Mouse (Mus musculus) heart, embryonic 13.5 days (tissue): ENCODE measurements at regions not wholly inside any gene's neighbourhood (a gene's known extent, or its start where the extent isn't known, plus 50 kb on each side); places are given as distances from the start of the nearest gene placed in this dataset.

Experiments
- ATAC-seq: fragments of 200-750 bp; cut with Nextera tagmentation; 2 replicates; pipeline ENCODE4 v1.8.0; 2017; ENCODE audit warnings: moderate TSS enrichment; ENCODE audit not compliant: insufficient number of reproducible peaks, low FRiP score, low TSS enrichment; ENCODE audit errors: extremely low read depth
- H3K27ac ChIP-seq: fragments of 300-500 bp; sonication (generic); replicated peaks from 2 replicates; pipeline ENCODE4 v1.5.1; 2015; ENCODE audit warnings: moderate library complexity, mild to moderate bottlenecking, inconsistent platforms
- H3K27me3 ChIP-seq: fragments of 300-500 bp; sonication (generic); replicated peaks from 2 replicates; pipeline ENCODE4 v1.6.1; 2015; ENCODE audit warnings: mild to moderate bottlenecking, inconsistent platforms
- H3K36me3 ChIP-seq: fragments of 300-500 bp; sonication (generic); 2 replicates; pipeline ENCODE4 v1.6.1; 2015; ENCODE audit warnings: mild to moderate bottlenecking, inconsistent platforms
- H3K4me1 ChIP-seq: fragments of 300-500 bp; sonication (generic); 2 replicates; pipeline ENCODE4 v1.6.1; 2015; ENCODE audit warnings: inconsistent platforms
- H3K4me2 ChIP-seq: fragments of 300-500 bp; sonication (generic); 2 replicates; pipeline ENCODE4 v1.6.1; 2015; ENCODE audit warnings: inconsistent platforms, mild to moderate bottlenecking, moderate library complexity
- H3K4me3 ChIP-seq: fragments of 300-500 bp; sonication (generic); 2 replicates; pipeline ENCODE4 v1.5.1; 2015; ENCODE audit warnings: moderate library complexity, mild to moderate bottlenecking, inconsistent platforms
- H3K9ac ChIP-seq: fragments of 300-500 bp; sonication (generic); 2 replicates; pipeline ENCODE4 v1.6.1; 2015; ENCODE audit warnings: inconsistent platforms, mild to moderate bottlenecking, moderate library complexity
- H3K9me3 ChIP-seq: fragments of 300-500 bp; sonication (generic); 2 replicates; pipeline ENCODE4 v1.6.1; 2016; ENCODE audit warnings: inconsistent platforms
- WGBS: fragments of 180-500 bp; shearing (Covaris S2); methylation state at CpG from one replicate; pipeline ENCODE4 v1.1.7; 2015; ENCODE audit warnings: mixed read lengths; 5-methylcytosine and 5-hydroxymethylcytosine counted together

GRCm38 (mm10) chr8:127715097-127715496 lies 643.3 kb upstream of the Nrp1 start:
- Histone ChIP-seq H3K9ac (no peak overlapping the region), H3K27ac (no peak overlapping the region), H3K4me3 (no peak overlapping the region), H3K27me3 (no peaks in the 10 kb centered on the region), H3K4me1 (peaks cover 11% of the 10 kb centered on the region), H3K36me3 (no peaks in the 10 kb centered on the region), H3K4me2 (no peak overlapping the region), H3K9me3 (no peaks in the 10 kb centered on the region)
- WGBS: 70% methylated on average over 1 of the region's 1 CpGs
- no peak for ATAC-seq

GRCm38 (mm10) chr8:127717969-127718368 lies 640.4 kb upstream of the Nrp1 start:
- no peak overlapping the region for H3K4me3 ChIP-seq
- no peaks in the 10 kb centered on the region for H3K9me3 ChIP-seq
- no peak overlapping the region for H3K9ac ChIP-seq
- peaks cover 33% of the 10 kb centered on the region for H3K4me1 ChIP-seq
- H3K27me3 ChIP-seq: no peaks in the 10 kb centered on the region
- no peak overlapping the region for H3K27ac ChIP-seq
- no peak overlapping the region for H3K4me2 ChIP-seq
- no peaks in the 10 kb centered on the region for H3K36me3 ChIP-seq
- no peak for ATAC-seq

DNA sequence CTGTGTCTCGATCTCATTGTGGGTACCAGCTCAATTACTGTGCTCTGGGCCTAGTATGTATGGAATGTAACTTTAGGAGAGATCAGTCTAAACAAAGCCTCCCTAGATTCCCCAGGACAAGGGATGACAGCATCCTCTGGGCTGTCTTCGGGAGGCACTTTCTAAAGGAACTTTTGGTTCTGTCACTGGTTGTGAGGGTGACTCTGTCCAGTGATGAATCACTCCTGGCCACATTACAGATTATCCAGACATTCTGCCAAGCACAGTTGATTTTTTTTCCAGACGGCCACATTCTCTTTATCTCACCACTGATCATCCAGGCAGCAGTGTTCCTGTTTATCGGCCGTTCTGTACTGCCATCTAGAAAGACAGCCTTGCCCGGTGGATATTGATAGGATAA lies 638.5 kb upstream of the Nrp1 start:
- WGBS: 12% methylated on average over 6 of the region's 6 CpGs
- peaks cover 33% of the 10 kb centered on the region for H3K4me1 ChIP-seq
- H3K9ac ChIP-seq: no peak overlapping the region
- peak overlapping the region; percentile 67 for H3K4me2 ChIP-seq
- H3K9me3 ChIP-seq: no peaks in the 10 kb centered on the region
- no peaks in the 10 kb centered on the region for H3K27me3 ChIP-seq
- H3K4me3 ChIP-seq: 0 out of 2 replicates have a peak overlapping the region, but pooled peaks have one; percentile 29
- peak overlapping the region; percentile 77 for H3K27ac ChIP-seq
- no peaks in the 10 kb centered on the region for H3K36me3 ChIP-seq
- ATAC-seq: no peak

DNA sequence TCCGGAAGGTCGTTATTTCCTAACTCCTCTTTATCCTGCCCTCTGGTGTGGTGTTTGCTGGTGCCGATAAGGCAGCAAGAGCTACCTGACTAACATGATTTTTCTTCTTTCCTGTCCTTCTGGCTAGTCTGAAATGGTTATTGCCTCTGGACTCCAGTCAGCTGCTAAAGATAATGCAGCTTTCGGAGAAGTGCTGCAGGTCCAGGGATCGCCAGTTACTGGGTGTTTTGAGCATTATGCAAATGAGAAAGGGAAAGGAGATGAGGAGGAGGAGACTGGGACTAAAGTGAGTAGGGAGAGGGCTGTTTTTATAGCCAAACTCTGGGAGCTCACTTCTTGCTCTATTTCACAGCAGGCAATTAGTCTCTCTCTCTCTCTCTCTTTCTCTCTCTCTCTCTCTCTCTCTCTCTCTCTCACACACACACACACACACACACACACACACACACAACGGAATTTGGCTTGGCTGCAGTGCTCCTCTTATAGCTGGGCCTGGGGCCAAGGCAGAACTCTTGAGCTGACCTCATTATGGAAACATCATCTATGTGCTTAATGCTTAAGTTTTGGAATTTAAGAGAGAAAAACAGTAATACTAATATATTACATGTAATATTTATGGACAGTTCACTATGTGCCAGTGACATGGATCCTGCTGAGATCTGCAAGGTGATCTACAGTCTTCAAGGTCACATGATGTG lies 637.7 kb upstream of the Nrp1 start:
- H3K4me3 ChIP-seq: peak overlapping the region; percentile 29
- peak; percentile 54; the same call in 1 of the 2 replicates for ATAC-seq
- peak overlapping the region; percentile 77 for H3K27ac ChIP-seq
- peak overlapping the region; percentile 67 for H3K4me2 ChIP-seq
- no peaks in the 10 kb centered on the region for H3K9me3 ChIP-seq
- peaks cover 33% of the 10 kb centered on the region for H3K4me1 ChIP-seq
- 7% methylated on average over 6 of the region's 6 CpGs for WGBS
- peak overlapping the region; percentile 59 for H3K9ac ChIP-seq
- no peaks in the 10 kb centered on the region for H3K27me3 ChIP-seq
- no peaks in the 10 kb centered on the region for H3K36me3 ChIP-seq

DNA sequence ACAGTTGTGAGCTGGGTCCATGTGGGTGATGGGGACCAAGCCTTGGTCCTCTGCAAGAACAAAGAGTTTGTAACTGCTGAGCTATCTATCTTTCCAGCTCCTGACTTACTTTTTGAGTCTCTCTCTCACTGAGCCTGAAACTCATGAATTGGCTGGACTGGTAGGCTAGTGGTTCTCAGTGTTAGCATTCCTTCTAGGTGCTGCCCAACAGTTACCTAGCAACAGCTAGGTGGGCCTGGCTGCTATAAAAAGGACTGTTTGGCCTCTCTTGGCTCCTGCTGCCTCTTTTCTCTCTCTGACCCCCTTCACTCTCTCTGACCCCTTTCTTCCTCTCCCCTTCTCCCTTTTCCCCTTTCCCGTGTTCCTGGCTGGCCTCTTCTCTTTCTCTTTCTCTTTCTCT lies 636.8 kb upstream of the Nrp1 start:
- ATAC-seq: no peak
- Histone ChIP-seq H3K27ac (peak overlapping the region; percentile 74), H3K4me1 (peaks cover 33% of the 10 kb centered on the region), H3K9ac (no peak overlapping the region), H3K4me2 (no peak overlapping the region), H3K36me3 (no peaks in the 10 kb centered on the region), H3K4me3 (no peak overlapping the region), H3K27me3 (no peaks in the 10 kb centered on the region), H3K9me3 (no peaks in the 10 kb centered on the region)
- 53% methylated on average over 1 of the region's 1 CpGs for WGBS

DNA sequence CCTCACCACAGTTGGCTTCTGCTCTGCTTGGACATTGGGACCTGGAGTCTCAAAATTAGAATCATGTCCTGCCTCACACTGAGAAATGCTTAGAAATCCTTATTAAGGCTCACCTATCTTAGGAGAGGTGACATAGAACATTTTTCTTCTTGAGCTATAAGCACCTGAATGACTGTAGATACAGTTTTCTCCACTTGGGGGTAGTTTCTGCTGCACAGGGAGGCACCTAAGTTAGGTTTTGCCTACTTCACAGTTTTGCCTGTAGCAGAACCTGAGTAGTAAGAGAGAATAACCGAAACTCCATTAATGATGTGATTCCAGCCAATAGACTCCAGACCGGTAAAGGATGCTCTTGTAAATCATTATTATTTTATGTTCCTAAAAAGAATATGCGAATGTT lies 624.3 kb upstream of the Nrp1 start:
- H3K9ac ChIP-seq: no peak overlapping the region
- H3K36me3 ChIP-seq: no peaks in the 10 kb centered on the region
- H3K4me1 ChIP-seq: peaks cover 6% of the 10 kb centered on the region
- no peaks in the 10 kb centered on the region for H3K27me3 ChIP-seq
- 80% methylated on average over 3 of the region's 3 CpGs for WGBS
- no peaks in the 10 kb centered on the region for H3K9me3 ChIP-seq
- ATAC-seq: no peak
- no peak overlapping the region for H3K4me2 ChIP-seq
- H3K27ac ChIP-seq: no peak overlapping the region
- no peak overlapping the region for H3K4me3 ChIP-seq

GRCm38 (mm10) chr8:127742236-127742635 lies 616.2 kb upstream of the Nrp1 start:
- no peaks in the 10 kb centered on the region for H3K36me3 ChIP-seq
- no peak overlapping the region for H3K4me2 ChIP-seq
- no peak for ATAC-seq
- 74% methylated on average over 6 of the region's 6 CpGs for WGBS
- H3K27ac ChIP-seq: no peak overlapping the region
- no peak overlapping the region for H3K4me3 ChIP-seq
- no peaks in the 10 kb centered on the region for H3K9me3 ChIP-seq
- no peaks in the 10 kb centered on the region for H3K27me3 ChIP-seq
- H3K9ac ChIP-seq: no peak overlapping the region
- no peaks in the 10 kb centered on the region for H3K4me1 ChIP-seq

GRCm38 (mm10) chr8:127745221-127745620 lies 613.2 kb upstream of the Nrp1 start:
- H3K4me2 ChIP-seq: no peak overlapping the region
- no peak overlapping the region for H3K4me3 ChIP-seq
- 82% methylated on average over 4 of the region's 4 CpGs for WGBS
- ATAC-seq: no peak
- H3K4me1 ChIP-seq: no peaks in the 10 kb centered on the region
- no peaks in the 10 kb centered on the region for H3K36me3 ChIP-seq
- H3K9me3 ChIP-seq: no peaks in the 10 kb centered on the region
- no peak overlapping the region for H3K27ac ChIP-seq
- H3K27me3 ChIP-seq: no peaks in the 10 kb centered on the region
- no peak overlapping the region for H3K9ac ChIP-seq

DNA sequence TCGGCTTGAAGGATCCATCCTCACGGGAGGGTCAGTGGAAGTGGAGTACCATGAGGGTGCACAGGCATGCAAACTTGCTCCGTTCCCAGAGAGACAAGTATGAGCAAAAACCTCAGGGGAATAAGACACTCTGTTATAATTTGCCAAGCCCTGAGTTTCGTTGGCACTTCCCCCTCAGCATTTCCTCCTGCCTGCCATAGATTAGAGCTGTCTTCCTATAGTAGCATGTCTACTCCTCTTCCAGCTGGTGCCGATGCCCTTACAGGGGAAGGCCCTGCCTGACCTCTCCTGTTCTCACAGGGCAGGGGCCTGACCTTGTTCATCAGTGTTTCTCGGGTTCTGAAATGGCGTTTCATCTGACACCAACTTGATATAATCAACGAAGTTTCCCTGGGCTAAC lies 611.9 kb upstream of the Nrp1 start:
- Histone ChIP-seq H3K36me3 (no peaks in the 10 kb centered on the region), H3K27me3 (no peaks in the 10 kb centered on the region), H3K27ac (no peak overlapping the region), H3K4me3 (no peak overlapping the region), H3K9ac (no peak overlapping the region), H3K4me2 (no peak overlapping the region), H3K9me3 (no peaks in the 10 kb centered on the region), H3K4me1 (no peaks in the 10 kb centered on the region)
- 58% methylated on average over 8 of the region's 8 CpGs for WGBS
- no peak for ATAC-seq

GRCm38 (mm10) chr8:127752871-127753270 lies 605.5 kb upstream of the Nrp1 start:
- WGBS: 74% methylated on average over 5 of the region's 5 CpGs

DNA sequence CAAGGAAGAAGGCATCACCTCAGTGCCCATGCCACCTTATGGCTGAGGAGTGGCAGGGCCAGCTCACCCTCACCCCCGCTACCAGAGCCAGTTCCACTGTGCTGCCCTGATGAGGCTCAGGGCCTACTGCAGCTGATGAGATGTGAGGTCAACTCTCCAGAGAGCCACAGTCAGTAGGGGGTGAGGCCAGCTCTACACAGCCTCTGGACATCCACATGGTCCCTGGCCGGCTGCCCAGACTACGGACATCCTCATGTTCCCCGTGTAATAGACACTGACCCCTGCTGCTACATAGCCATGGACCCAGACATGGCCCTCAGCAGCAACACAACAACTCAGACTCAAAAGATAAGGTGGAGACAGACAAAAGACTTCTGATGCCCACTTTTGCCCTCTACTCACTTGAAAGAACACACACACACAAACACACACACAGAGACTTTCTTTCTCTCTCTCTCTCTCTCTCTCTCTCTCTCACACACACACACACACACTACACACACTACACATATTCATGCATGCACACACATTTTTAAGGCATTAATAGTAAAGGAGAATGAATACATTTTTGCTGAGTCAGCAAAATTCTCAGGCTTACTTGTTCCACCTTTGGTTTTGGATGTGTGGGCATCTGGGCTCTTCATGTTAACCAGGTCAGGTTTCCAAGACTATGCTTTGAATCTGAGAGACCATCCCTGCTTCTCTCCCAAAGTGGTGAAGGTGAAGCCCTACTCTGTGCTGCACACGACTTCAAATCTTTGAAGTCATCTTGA lies 604.4 kb upstream of the Nrp1 start:
- no peak for ATAC-seq
- no peak overlapping the region for H3K9ac ChIP-seq
- no peaks in the 10 kb centered on the region for H3K36me3 ChIP-seq
- H3K27me3 ChIP-seq: no peaks in the 10 kb centered on the region
- peaks cover 7% of the 10 kb centered on the region for H3K4me1 ChIP-seq
- H3K27ac ChIP-seq: no peak overlapping the region
- WGBS: 59% methylated on average over 5 of the region's 5 CpGs
- H3K4me2 ChIP-seq: no peak overlapping the region
- no peaks in the 10 kb centered on the region for H3K9me3 ChIP-seq
- no peak overlapping the region for H3K4me3 ChIP-seq

More at GRCm38 (mm10) chr8:127752871-127753270, 605.5 kb upstream of the Nrp1 start:
- H3K27ac ChIP-seq: no peak overlapping the region
- H3K4me3 ChIP-seq: no peak overlapping the region
- no peak for ATAC-seq
- no peak overlapping the region for H3K4me2 ChIP-seq
- H3K4me1 ChIP-seq: peaks cover 7% of the 10 kb centered on the region
- H3K36me3 ChIP-seq: no peaks in the 10 kb centered on the region
- no peaks in the 10 kb centered on the region for H3K27me3 ChIP-seq
- H3K9me3 ChIP-seq: no peaks in the 10 kb centered on the region
- no peak overlapping the region for H3K9ac ChIP-seq

DNA sequence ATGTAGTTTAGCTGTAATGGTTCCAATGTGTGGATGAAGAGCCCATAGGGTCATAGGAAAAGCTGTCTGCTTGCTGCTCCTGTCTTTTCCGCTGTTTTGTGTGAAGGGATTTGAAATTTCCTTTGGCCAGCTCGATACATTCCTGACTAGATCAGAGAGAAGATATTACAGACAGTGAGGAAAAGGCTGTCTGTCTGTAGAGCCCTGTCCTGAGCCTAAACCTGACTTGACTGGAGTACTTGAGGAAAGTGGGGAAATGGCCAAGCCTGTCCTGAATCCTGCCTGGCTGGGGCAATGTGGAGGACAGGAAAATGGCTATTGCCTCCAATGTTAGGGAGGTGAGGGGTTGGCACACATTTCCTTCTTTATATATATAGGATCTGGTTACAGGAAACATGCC lies 601.0 kb upstream of the Nrp1 start:
- H3K4me2 ChIP-seq: no peak overlapping the region
- H3K9ac ChIP-seq: no peak overlapping the region
- peaks cover 7% of the 10 kb centered on the region for H3K4me1 ChIP-seq
- no peak for ATAC-seq
- no peaks in the 10 kb centered on the region for H3K36me3 ChIP-seq
- peak overlapping the region; percentile 40; the same call in 1 of the 2 replicates for H3K27ac ChIP-seq
- H3K27me3 ChIP-seq: no peaks in the 10 kb centered on the region
- H3K4me3 ChIP-seq: no peak overlapping the region
- WGBS: 52% methylated on average over 2 of the region's 2 CpGs
- no peaks in the 10 kb centered on the region for H3K9me3 ChIP-seq
